Mouse (Mus musculus) forebrain, embryonic 13.5 days (tissue): ENCODE results near the gene Snrpa. TPM values are rescaled to one million over a fixed set of nuclear protein-coding genes. Genes with fewer than 3 reads are reported as not detected.
A peak's percentile ranks its signal among the peaks of the same experiment; 100 is the strongest.

Experiments used
- ATAC-seq: fragments of 200-750 bp; cut with Nextera tagmentation; 2 replicates; pipeline ENCODE4 v1.8.0; 2017
- H3K27ac ChIP-seq: fragments of 300-500 bp; sonication (generic); 2 replicates; pipeline ENCODE4 v1.5.1; 2015; ENCODE audit warnings: inconsistent platforms, mild to moderate bottlenecking, moderate library complexity
- H3K27me3 ChIP-seq: fragments of 300-500 bp; sonication (generic); 2 replicates; pipeline ENCODE4 v1.6.1; 2015; ENCODE audit warnings: mild to moderate bottlenecking, inconsistent platforms
- H3K36me3 ChIP-seq: fragments of 300-500 bp; sonication (generic); 2 replicates; pipeline ENCODE4 v1.6.1; 2015; ENCODE audit warnings: mild to moderate bottlenecking, inconsistent platforms; ENCODE audit not compliant: poor library complexity, severe bottlenecking
- H3K4me1 ChIP-seq: fragments of 300-500 bp; sonication (generic); 2 replicates; pipeline ENCODE4 v1.6.1; 2015; ENCODE audit warnings: inconsistent platforms
- H3K4me2 ChIP-seq: fragments of 300-500 bp; sonication (generic); 2 replicates; pipeline ENCODE4 v1.6.1; 2015; ENCODE audit warnings: inconsistent platforms, mild to moderate bottlenecking, moderate library complexity
- H3K4me3 ChIP-seq: fragments of 300-500 bp; sonication (generic); 2 replicates; pipeline ENCODE4 v1.5.1; 2015; ENCODE audit warnings: mild to moderate bottlenecking, inconsistent platforms
- H3K9ac ChIP-seq: fragments of 300-500 bp; sonication (generic); 2 replicates; pipeline ENCODE4 v1.6.1; 2015; ENCODE audit warnings: mild to moderate bottlenecking, inconsistent platforms
- H3K9me3 ChIP-seq: fragments of 300-500 bp; sonication (generic); replicated peaks from 2 replicates; pipeline ENCODE4 v1.6.1; 2016; ENCODE audit warnings: inconsistent platforms
- WGBS: fragments of 180-500 bp; shearing (Covaris S2); methylation state at CpG from one replicate; pipeline ENCODE4 v1.1.7; 2015; 5-methylcytosine and 5-hydroxymethylcytosine counted together
- polyA plus RNA-seq: library from polyadenylated mRNA; unstranded; fragments of >200 nt; fragmentation: Nextera tagmentation; extraction: Ambion mirVana; gene quantifications from 2 replicates; pipeline ENCODE4 v1.2.1, GENCODE M21; 2015

Gene Snrpa
- polyA plus RNA-seq, 1 experiment from 2014 or later = 269 TPM

DNA sequence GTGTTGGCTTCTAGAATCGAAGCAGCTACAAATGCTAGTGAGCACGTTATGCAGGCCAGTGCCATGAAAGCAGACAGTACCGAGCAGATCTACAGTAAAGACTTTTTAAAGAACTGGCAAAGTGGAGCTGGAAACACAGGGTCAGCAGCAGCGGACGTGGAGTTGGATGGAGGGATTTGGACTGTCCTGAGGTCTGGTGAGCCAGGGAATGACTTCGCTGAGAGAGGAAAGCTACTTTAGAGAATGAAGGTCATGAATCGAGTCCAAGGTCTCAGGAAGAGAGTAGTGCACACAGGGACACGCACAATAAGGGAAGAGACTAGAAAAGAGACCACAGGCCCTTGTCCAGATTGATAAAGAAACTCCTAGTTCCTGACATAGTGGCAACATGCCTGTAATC, 1.6 kb upstream of the Snrpa start:
- Histone ChIP-seq H3K27ac (no peak overlapping the region), H3K4me2 (no peak overlapping the region), H3K36me3 (peaks cover 32% of the 10 kb centered on the region), H3K9ac (no peak overlapping the region), H3K27me3 (no peaks in the 10 kb centered on the region), H3K4me1 (peaks cover 29% of the 10 kb centered on the region), H3K9me3 (no peaks in the 10 kb centered on the region), H3K4me3 (no peak overlapping the region)
- WGBS = 93% methylated on average over 8 of the region's 8 CpGs
- no peak for ATAC-seq

GRCm38 (mm10) chr7:27197136-27197535, 1.1 kb upstream of the Snrpa start:
- WGBS = 90% methylated on average over 3 of the region's 3 CpGs

GRCm38 (mm10) chr7:27193731-27194130, 2.3 kb downstream of the Snrpa start:
- H3K4me2 ChIP-seq = peak overlapping the region; percentile 37
- H3K4me3 ChIP-seq = 0 out of 2 replicates have a peak overlapping the region, but pooled peaks have one; percentile 9
- peak overlapping the region; percentile 27 for H3K9ac ChIP-seq
- H3K27ac ChIP-seq = no peak overlapping the region
- H3K36me3 ChIP-seq = peaks cover 53% of the 10 kb centered on the region
- H3K4me1 ChIP-seq = peaks cover 30% of the 10 kb centered on the region
- H3K27me3 ChIP-seq = no peaks in the 10 kb centered on the region
- H3K9me3 ChIP-seq = no peaks in the 10 kb centered on the region
- ATAC-seq = no peak
- WGBS = 88% methylated on average over 4 of the region's 4 CpGs

More at GRCm38 (mm10) chr7:27197136-27197535, 1.1 kb upstream of the Snrpa start:
- Histone ChIP-seq H3K4me2 (0 out of 2 replicates have a peak overlapping the region, but pooled peaks have one; percentile 88), H3K9ac (no peak overlapping the region), H3K4me3 (no peak overlapping the region), H3K9me3 (no peaks in the 10 kb centered on the region), H3K4me1 (peaks cover 30% of the 10 kb centered on the region), H3K27me3 (no peaks in the 10 kb centered on the region), H3K27ac (no peak overlapping the region), H3K36me3 (peaks cover 32% of the 10 kb centered on the region)
- ATAC-seq = no peak

GRCm38 (mm10) chr7:27192434-27192833, 3.6 kb downstream of the Snrpa start:
- Histone ChIP-seq H3K4me3 (no peak overlapping the region), H3K27ac (no peak overlapping the region), H3K9me3 (no peaks in the 10 kb centered on the region), H3K4me2 (no peak overlapping the region), H3K36me3 (peaks cover 66% of the 10 kb centered on the region), H3K27me3 (no peaks in the 10 kb centered on the region), H3K4me1 (peaks cover 30% of the 10 kb centered on the region), H3K9ac (no peak overlapping the region)
- WGBS = 98% methylated on average over 5 of the region's 5 CpGs
- ATAC-seq = no peak

GRCm38 (mm10) chr7:27189271-27189931, 6.7 kb downstream of the Snrpa start:
- Histone ChIP-seq H3K36me3 (peaks cover 97% of the 10 kb centered on the region), H3K27me3 (no peaks in the 10 kb centered on the region), H3K4me2 (no peak overlapping the region), H3K27ac (no peak overlapping the region), H3K9me3 (no peaks in the 10 kb centered on the region), H3K4me1 (peaks cover 16% of the 10 kb centered on the region), H3K9ac (no peak overlapping the region), H3K4me3 (no peak overlapping the region)
- no peak for ATAC-seq
- WGBS = 94% methylated on average over 10 of the region's 10 CpGs

- Histone ChIP-seq H3K4me2 (no peak overlapping the region), H3K27me3 (no peaks in the 10 kb centered on the region), H3K4me1 (no peaks in the 10 kb centered on the region), H3K36me3 (peaks cover 80% of the 10 kb centered on the region), H3K27ac (no peak overlapping the region), H3K4me3 (no peak overlapping the region), H3K9me3 (no peaks in the 10 kb centered on the region), H3K9ac (no peak overlapping the region)
- WGBS = 93% methylated on average over 5 of the region's 5 CpGs
- no peak for ATAC-seq
Measured at GRCm38 (mm10) chr7:27185986-27186385, 10.1 kb downstream of the Snrpa start.

DNA sequence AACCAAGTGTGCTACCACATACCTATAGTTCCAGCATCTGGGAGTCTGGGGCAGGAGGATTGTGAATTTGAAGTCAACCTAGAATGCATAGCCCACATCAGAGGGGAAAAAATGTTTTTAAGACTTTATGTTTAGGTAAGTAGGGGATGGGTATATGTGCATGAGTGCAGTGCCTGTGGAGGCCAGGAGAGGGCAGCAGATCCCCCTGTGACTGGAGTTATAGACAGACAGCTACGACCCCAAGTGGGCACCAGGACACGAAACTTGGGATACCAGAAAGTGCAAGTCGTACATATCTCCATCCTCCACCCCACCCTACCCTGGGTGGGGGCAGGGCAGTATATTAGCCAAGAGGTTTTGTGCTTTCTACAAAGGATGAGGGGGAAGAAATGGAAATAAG, 11.1 kb downstream of the Snrpa start:
- no peak overlapping the region for H3K9ac ChIP-seq
- H3K4me2 ChIP-seq = no peak overlapping the region
- ATAC-seq = no peak
- no peaks in the 10 kb centered on the region for H3K27me3 ChIP-seq
- peaks cover 4% of the 10 kb centered on the region; the same call in 1 of the 2 replicates for H3K4me1 ChIP-seq
- 69% methylated on average over 3 of the region's 3 CpGs for WGBS
- H3K27ac ChIP-seq = no peak overlapping the region
- peaks cover 70% of the 10 kb centered on the region for H3K36me3 ChIP-seq
- no peaks in the 10 kb centered on the region for H3K9me3 ChIP-seq
- H3K4me3 ChIP-seq = no peak overlapping the region

DNA sequence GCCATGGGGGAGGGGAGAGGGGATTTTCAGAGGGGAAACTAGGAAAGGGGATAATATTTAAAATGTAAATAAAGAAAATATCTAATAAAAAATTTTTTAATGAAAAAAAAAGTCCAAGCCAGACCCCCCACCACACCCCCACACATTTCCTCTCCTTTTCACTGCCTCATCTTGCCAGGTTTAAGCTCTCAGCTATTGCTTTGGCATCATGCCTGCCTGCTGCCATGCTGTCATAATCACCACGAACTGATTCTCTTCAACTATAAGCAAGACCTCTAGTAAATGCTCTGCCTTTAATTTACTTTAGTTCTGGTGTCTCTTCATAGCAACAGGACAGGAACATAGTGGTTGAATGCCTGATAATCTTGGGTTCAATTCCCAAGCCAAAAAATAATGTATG, 13.6 kb downstream of the Snrpa start:
- Histone ChIP-seq H3K4me2 (no peak overlapping the region), H3K27me3 (no peaks in the 10 kb centered on the region), H3K36me3 (peaks cover 45% of the 10 kb centered on the region), H3K9ac (no peak overlapping the region), H3K4me3 (no peak overlapping the region), H3K4me1 (peaks cover 17% of the 10 kb centered on the region), H3K9me3 (no peaks in the 10 kb centered on the region), H3K27ac (no peak overlapping the region)
- no peak for ATAC-seq
- 77% methylated on average over 1 of the region's 1 CpGs for WGBS

- H3K9me3 ChIP-seq = no peaks in the 10 kb centered on the region
- H3K27me3 ChIP-seq = no peaks in the 10 kb centered on the region
- H3K27ac ChIP-seq = no peak within 1 kb of the TSS
- ATAC-seq = no peak
- H3K4me3 ChIP-seq = no peak within 1 kb of the TSS
- H3K9ac ChIP-seq = no peak within 1 kb of the TSS
- H3K4me2 ChIP-seq = no peak within 1 kb of the TSS
- H3K36me3 ChIP-seq = peaks cover 31% of the 10 kb centered on the region
- WGBS = 67% methylated on average over 14 of the region's 14 CpGs
- peaks cover 18% of the 10 kb centered on the region for H3K4me1 ChIP-seq
Measured at GRCm38 (mm10) chr7:27180837-27181695, 15.0 kb downstream of the Snrpa start, which contains the start of the genes Gm21983 and Mia. Gene Gm21983, minus strand, starts transcription at chr7:27181086. Gene Mia, minus strand, starts transcription at chr7:27181157.

DNA sequence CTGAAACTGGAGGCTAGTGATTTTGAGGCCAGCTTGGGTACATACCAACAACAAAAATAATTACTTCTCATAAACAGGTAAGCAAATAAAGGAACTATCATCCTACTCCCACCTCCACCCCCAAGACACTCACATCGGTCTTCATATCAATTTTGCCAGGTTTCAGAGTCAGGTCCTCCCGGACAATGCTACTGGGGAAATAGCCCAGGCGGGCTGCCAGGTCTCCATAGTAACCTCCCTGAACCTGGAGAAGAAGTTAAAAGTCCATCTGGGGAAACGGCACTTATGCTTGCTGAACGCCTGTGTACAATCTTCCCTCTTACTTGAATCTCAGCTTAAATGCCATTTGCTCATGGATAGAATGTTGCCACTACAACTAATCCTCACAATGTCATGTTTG, 16.0 kb downstream of the Snrpa start:
- H3K4me3 ChIP-seq = no peak overlapping the region
- no peak for ATAC-seq
- no peak overlapping the region for H3K27ac ChIP-seq
- no peak overlapping the region for H3K4me2 ChIP-seq
- H3K9me3 ChIP-seq = no peaks in the 10 kb centered on the region
- H3K27me3 ChIP-seq = no peaks in the 10 kb centered on the region
- peaks cover 18% of the 10 kb centered on the region for H3K4me1 ChIP-seq
- WGBS = 51% methylated on average over 5 of the region's 5 CpGs
- no peak overlapping the region for H3K9ac ChIP-seq
- peaks cover 28% of the 10 kb centered on the region for H3K36me3 ChIP-seq

DNA sequence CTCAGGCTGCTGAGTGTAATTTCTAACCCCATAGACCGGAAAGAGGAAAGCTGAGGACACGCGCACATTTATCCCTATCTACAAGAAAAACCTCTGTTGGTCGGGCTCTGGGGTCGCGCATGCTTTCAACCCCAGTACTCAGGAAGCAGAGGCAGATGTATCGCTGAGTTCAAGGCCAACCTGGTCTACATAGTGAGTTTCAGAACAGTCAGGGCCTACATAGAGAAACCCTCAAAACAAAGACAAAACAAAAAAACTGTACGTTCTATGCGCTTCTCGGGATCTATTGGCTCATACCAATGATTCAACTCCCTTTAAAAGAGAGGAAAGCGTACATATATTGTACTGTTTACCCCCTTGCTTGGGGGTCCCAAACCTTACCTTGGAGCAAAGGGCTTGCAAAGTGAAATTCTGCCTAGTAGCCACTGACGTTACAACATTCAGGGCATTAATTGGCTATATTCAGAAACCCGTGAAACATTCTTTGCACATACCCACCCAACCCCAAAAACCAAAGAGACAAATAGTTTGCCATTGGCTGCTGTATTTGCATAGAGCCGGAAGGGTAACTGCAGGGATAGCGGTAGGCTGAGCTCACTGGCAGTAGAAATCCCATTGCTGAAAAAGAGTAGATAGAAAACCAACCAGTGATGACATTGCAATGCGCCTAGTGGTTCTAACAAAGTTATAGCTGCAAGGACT, 16.7 kb downstream of the Snrpa start:
- Histone ChIP-seq H3K4me3 (peak overlapping the region; percentile 61), H3K4me1 (peaks cover 18% of the 10 kb centered on the region), H3K36me3 (peaks cover 28% of the 10 kb centered on the region), H3K9me3 (no peaks in the 10 kb centered on the region), H3K27me3 (no peaks in the 10 kb centered on the region), H3K4me2 (peak overlapping the region; percentile 56), H3K9ac (peak overlapping the region; percentile 57), H3K27ac (peak overlapping the region; percentile 78)
- 50% methylated on average over 16 of the region's 16 CpGs for WGBS
- ATAC-seq = no peak; the same call in 1 of the 2 replicates
